Mouse (Mus musculus) liver, adult (tissue): ENCODE results near the gene Olfr631.

Experiments used
- GATA4 ChIP-seq: IDR thresholded peaks from 2 replicates; pipeline ENCODE4 v1.6.1; 2014; ENCODE audit warnings: mild to moderate bottlenecking, low read length; ENCODE audit not compliant: insufficient replicate concordance

Gene Olfr631

DNA sequence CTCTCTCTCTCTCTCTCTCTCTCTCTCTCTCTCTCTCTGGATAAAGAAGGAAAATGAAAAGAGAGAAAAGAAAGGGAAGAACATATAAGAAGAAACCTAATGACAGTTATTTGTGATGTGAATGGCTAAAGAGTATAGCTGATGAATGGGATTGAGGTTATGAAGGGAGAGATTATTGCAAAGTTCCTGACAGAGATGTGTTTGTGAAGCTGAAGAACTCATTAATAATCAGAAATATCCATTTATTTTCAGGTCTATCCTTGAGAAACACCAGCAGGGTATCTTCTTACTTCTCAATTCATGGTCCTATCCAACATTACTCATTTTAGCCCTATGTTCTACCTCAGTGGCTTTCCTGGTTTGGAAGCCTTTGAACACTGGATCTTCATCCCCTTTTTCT, at the start of gene Olfr631:
TSS of gene Olfr631 (plus strand) at position 301 of the 400 bp plus-strand sequence.
- no peak for TF ChIP-seq GATA4

DNA sequence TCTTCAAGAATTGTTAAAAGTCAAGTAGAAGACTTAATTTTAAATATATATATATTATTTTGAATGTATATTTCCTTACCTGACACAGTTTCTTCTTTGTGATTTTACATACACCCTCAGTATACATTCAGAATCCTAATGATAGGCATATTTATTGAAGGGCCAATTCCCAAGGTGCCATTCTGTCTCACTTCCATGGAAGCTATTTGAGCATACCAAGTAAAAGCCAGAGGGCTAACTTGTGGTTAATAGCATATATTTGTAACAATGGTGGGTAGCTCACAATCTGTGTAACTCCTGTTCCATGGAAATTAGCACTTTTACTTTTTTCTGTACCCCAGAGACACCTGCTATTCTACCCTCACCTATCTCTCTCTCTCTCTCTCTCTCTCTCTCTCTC, 42.5 kb upstream of the Olfr631 start, which contains the start of gene Olfr66:
TSS of gene Olfr66 (minus strand) at position 101 of the 400 bp plus-strand sequence.
- no peak for TF ChIP-seq GATA4

DNA sequence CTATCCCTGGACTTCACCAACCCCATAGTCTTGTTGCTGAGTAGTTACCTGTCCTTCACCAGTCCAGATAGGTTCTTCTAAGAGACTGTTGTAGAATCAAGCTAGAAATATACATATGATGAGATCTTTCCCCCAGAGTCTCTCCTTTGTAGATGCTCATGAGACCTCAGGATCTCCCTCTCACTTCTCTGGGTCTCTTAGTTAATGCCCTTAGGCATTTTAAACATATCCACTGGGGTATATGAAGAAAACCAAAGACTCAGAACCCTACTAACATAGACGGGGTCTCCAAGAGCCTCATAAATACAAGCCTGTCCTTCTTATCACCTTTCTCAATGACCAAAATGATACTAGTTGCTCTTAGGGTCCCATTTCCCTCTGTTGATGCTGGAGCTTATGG, 34.2 kb upstream of the Olfr631 start, which contains the start of gene Olfr64:
TSS of gene Olfr64 (minus strand) at position 101 of the 400 bp plus-strand sequence.
- no peak for TF ChIP-seq GATA4

DNA sequence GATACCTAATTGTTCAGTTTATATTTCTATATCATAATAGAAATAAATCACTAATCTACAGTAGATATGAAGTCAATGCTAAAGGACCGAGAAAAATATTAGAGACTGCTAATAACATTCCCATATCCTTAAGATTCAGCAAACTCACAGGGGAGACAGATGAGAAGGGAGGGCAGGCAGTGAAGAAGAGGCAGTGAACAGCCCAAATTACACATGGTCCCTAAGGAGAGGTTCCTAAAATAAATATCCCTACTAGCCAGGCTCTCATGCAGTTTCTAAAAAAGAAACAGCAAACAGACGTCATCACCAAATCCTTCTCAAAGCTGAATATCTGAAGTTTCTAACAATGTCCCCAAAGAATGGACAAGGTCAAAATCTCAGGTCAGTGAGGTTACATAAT, 25.4 kb upstream of the Olfr631 start, which contains the start of gene Olfr65:
TSS of gene Olfr65 (plus strand) at position 301 of the 400 bp plus-strand sequence.
- no peak for TF ChIP-seq GATA4

DNA sequence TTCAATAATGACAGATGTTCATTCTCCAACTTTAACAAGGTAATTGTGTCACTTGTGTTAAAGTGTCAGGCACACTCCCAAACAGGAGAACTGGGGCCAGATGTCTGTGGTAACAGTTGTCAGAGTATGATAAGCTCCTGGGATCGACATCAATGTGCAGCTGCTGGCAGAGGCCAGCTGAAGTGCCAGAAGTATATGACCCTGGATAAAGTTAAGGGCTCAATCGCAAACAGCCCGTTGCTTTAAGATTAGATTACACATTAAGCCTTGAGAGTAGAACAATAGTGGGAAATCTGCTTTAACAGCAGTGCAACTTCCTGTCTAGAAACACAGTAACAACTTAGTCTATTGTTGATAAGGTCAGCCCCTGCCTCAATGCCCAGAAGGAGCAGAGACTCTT, 18.6 kb upstream of the Olfr631 start:
- no peak for TF ChIP-seq GATA4

DNA sequence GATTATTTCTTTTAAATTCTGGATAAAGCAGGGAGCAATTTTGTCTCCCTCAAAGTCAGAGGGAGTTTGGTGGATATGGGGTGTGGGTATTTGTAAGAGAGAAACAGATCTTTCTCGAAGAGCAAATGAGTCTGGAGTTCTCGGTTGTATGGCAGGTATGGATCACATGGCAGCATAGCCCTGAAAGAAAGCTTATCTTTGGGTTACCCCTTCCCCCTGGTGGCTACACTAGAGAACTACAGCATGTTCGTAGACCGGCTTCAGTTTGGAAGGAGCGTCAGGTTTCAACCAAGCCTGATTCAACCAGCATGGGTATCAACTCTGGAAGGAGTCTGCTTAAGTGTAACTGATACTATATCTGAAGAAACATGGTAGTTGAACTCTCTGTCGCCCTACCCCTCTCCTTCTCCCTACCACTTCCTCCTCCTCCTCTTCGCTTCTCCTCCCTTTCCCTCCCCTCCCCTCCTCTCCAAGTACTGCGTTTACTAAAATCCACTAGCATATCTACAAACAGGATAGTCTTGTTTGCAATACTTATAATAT, 15.6 kb upstream of the Olfr631 start:
- TF ChIP-seq GATA4: no peak

DNA sequence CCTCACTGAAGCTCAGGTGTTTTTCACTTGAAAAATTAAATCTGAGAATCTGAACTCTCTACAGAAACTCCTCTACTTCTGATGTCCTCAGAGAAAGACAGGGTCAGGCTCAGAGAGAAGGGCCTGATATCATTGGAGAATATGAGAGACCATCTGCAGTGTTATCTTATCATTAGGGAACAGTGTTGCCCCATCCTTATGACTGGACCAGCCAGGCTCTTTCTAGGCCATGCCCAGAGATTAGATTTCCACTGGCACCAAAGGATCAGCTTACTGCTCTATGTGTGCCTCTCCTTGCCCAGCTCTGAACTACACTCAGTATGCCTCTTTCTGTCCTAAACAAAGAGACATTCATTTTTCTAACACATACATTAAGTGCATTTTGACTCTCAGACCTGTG, 13.3 kb upstream of the Olfr631 start:
- TF ChIP-seq GATA4: no peak

DNA sequence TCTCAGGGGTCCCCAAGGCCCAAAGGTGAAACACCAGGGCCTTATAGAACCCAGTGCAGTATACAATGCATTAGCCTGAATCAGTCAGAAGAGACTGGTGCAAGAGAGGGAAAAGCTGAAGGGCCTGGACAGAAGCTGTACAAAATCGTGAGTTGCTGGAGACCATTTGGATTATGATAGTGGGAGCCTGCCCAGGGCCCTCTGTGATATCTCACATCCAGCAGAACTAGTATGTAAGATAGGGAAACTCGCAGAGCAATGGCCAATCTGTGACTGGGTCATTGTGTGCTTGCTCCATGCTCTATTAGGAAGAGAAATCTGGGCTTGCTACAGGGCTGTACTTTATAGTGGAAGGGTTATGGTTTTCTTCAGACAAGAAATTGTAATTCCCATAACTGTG, 5.6 kb downstream of the Olfr631 start, which contains the start of gene Olfr632:
TSS of gene Olfr632 (plus strand) at position 84 of the 400 bp plus-strand sequence.
- TF ChIP-seq GATA4: no peak

DNA sequence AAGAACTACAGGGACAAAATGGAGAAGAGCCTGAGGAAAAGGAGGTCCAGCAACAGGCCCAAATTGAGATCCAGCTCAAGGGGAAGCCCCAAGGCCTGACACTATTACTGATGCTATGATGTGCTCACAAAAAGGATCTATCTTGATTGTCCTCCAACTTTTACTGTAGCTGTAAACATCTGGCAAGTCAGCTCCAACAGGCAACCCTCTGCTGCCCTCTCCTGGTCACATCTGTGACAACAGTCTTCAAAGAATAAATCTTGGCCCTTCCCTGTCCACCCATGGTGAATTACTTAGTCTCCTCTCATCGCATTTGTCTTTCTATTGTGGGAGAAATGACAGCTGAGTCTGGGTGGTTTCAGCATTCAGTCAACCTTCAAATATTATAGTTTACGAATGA, 14.1 kb downstream of the Olfr631 start:
- no peak for TF ChIP-seq GATA4

DNA sequence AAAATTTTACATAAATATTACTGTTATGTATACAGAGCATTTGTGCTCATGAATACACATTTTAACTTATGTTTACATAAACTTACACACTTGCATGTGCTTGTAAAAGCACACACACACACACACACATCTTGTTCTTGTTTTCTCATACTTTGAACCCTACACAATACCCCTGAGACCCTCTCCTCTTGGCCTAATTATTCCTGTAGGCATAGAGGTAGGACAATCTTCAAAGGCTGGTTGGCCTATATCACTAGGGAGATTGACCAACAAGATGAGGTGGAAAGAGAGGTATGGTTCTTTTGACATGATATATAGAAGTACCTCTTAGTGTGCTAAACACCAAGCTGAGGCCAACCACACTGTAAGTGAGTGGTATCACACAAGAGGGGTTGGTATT, 15.5 kb downstream of the Olfr631 start, which contains the start of gene Olfr633:
TSS of gene Olfr633 (plus strand) at position 301 of the 400 bp plus-strand sequence.
- TF ChIP-seq GATA4: no peak

DNA sequence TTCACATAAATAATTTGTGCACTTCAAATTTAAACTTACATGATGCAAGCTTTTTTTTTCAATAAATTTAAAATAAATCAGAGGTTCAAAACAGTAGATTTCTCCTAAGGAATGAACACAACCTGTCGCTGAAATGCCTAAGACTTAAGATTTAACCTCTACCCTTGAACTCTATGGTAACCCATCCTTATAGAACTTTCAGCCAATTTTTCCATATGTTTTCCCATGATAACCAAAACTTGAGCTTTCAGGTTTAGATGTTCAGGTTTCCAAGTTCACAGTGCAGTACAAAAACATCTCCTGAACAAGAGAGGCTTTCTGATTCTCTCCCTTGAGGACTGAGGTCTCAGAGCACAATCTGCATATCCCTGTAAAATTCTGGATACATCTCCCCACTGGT, 42.2 kb downstream of the Olfr631 start, which contains the start of gene Olfr635:
TSS of gene Olfr635 (plus strand) at position 301 of the 400 bp plus-strand sequence.
- no peak for TF ChIP-seq GATA4

DNA sequence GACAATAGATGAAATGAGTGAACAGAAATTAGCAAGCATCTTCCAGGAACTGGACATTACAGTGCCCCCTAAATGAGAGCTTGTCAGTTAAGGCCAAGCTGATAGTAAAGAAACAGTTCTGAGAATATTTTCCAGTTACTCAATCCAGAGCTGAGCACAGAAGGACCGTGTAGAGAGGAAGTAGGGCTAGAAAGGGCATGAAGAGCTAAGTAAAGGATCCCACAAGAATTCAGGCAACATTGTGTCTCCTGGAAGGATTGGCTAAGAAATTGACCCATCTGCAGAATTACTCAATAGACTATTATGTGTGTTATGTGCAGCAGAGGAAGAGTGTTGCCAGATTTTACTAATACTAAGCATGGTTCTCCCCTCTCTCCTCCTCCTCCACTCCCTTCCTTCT, 43.2 kb downstream of the Olfr631 start:
- TF ChIP-seq GATA4: no peak
